Mouse (Mus musculus) ES-Bruce4 (cell line): ENCODE measurements at regions not wholly inside any gene's neighbourhood (a gene's known extent, or its start where the extent isn't known, plus 50 kb on each side); places are given as distances from the start of the nearest gene placed in this dataset.

Experiments
- CTCF ChIP-seq: IDR thresholded peaks from one replicate; pipeline ENCODE4 v1.8.1; 2011; ENCODE audit warnings: low read depth, low read length
- POLR2A ChIP-seq: IDR thresholded peaks from one replicate; pipeline ENCODE4 v1.8.1; 2011; ENCODE audit warnings: low read length; ENCODE audit not compliant: insufficient read depth

- TF ChIP-seq POLR2A = no peak
- no peak for TF ChIP-seq CTCF
These were observed 56.1 kb upstream of the Arrdc3 start for GRCm38 (mm10) chr13:80827037-80827471.
